Mouse (Mus musculus) liver, embryonic 18 days (tissue): ENCODE results near the gene Lrrc32. TPM values are rescaled to one million over a fixed set of nuclear protein-coding genes. Genes with fewer than 3 reads are reported as not detected.

Source experiments
- polyA plus RNA-seq: library from polyadenylated mRNA; depleted of rRNA; stranded (reverse); fragments of >200 nt; gene quantifications from 2 replicates; pipeline ENCODE4 v1.2.3, GENCODE M21; 2012; rRNA removed

Lrrc32 gene
- polyA plus RNA-seq: 7.2 and 8.0 TPM in 2 replicates

GRCm38 (mm10) chr7:98489131-98489530, at the start of gene Lrrc32:
TSS of gene Lrrc32 (plus strand) at chr7:98489283.

GRCm38 (mm10) chr7:98439956-98440466, 49.1 kb upstream of the Lrrc32 start, which contains the start of gene Gucy2d:
TSS of gene Gucy2d (plus strand) at chr7:98440416.

Other genes with a start within 250 kb of the Lrrc32 start
- 15.1 and 16.2 TPM in 2 replicates for gene Acer3, start 168.1 kb upstream of the Lrrc32 start, polyA plus RNA-seq
- 16.2 and 19.5 TPM in 2 replicates for gene Tsku, start 128.0 kb upstream of the Lrrc32 start, polyA plus RNA-seq
- gene Gucy2d, start 48.9 kb upstream of the Lrrc32 start, polyA plus RNA-seq: not detected in 2 replicates
- 6.9 and 7.0 TPM in 2 replicates for gene Emsy, start 167.5 kb downstream of the Lrrc32 start, polyA plus RNA-seq
- 7.9 and 8.9 TPM in 2 replicates for gene Thap12, start 213.8 kb downstream of the Lrrc32 start, polyA plus RNA-seq